Mouse (Mus musculus) activated CD4-positive, CD25-positive, alpha-beta regulatory T cell, adult 4 months (primary cell): ENCODE data around the gene B4galnt1. TPM values are rescaled to one million over a fixed set of nuclear protein-coding genes. Genes with fewer than 3 reads are reported as not detected.

ENCODE experiments used
- ATAC-seq: one replicate; pipeline ENCODE4 v1.8.0; 2017
- polyA plus RNA-seq, 2 experiments: library from polyadenylated mRNA; unstranded; fragments of 100-300 nt; shearing (Covaris generic); gene quantifications; one replicate each; pipeline ENCODE4 v1.2.1; 2017

B4galnt1 gene
- polyA plus RNA-seq, 2 experiments from 2014 or later: 152 to 209 TPM

DNA sequence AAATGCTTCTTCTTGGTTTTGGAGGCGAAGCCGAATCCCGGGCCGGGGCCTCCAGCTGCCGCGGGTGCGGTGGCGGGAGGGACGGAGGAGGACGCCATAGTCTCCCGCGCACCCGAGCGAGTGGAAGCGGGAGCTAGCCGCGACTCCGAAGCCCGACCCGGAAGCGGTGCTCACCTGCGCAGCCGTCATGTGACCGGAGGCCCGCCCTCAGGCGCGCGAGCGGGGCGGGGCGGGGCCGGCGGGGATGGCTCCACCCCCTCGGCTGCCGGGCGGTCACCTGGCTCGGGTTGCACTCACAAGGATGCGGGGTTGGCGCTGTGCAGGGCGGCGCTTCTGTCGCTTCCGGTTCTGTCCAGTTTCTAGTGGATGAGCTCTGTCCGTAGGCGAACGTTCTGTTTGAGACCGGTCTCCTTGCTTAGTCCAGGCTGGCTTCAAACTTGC lies 46.4 kb downstream of the B4galnt1 start, which contains the start of gene Pip4k2c:
TSS of gene Pip4k2c (minus strand) at position 172 of the 441 bp plus-strand sequence.
- peak; percentile 94 for ATAC-seq

GRCm38 (mm10) chr10:127213272-127213671 lies 48.2 kb downstream of the B4galnt1 start:
- ATAC-seq: no peak

DNA sequence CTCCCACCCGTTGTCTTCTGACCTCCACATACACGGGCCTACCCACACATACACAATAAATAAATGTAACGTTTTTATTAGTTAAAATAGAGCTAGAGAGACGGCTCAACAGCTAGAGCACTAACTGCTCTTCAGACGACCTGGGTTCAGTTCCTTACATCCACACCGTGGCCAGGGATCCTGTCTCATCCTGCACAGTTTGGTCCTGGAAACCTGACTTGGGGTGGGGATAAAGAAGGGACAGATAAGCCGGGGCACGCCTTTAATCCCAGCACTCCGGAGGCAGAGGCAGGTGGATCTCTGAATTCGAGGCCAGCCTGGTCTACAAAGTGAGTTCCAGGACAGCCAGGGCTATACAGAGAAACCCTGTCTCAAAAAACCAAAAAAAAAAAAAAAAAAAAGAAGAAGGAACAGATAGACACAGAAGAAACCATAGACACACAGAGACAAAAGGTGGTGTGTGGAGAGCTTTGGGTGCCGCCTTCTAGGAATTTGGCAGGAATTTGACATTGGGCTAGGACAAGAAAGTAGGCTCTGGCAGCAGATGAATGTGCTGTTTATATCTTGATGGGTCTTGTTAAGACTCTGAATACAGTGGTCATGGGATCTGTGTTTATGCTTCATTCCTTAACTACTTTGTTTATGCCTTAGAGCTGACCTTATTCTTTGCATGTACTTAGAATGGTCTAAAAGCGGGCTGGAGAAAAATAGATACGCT lies 48.8 kb downstream of the B4galnt1 start:
- no peak for ATAC-seq

DNA sequence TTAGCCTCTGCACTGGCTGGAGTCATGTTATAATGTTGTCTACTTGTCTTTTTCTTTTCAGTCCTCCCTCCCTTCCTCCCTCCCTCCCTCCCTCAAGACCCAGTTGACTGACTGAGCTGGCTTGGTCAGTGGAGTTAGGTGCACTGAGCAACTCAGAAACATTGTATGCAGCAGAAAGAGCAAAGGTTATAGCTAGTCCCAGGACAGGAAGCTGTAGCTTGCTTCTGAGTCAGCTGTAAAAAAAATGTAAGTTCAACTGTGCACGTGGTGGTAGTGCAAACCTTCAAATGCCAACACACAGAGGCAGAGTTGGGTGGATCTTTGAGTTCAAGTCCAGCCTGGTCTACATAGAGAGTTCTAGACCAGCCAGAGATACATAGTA lies 49.4 kb downstream of the B4galnt1 start:
- no peak for ATAC-seq

DNA sequence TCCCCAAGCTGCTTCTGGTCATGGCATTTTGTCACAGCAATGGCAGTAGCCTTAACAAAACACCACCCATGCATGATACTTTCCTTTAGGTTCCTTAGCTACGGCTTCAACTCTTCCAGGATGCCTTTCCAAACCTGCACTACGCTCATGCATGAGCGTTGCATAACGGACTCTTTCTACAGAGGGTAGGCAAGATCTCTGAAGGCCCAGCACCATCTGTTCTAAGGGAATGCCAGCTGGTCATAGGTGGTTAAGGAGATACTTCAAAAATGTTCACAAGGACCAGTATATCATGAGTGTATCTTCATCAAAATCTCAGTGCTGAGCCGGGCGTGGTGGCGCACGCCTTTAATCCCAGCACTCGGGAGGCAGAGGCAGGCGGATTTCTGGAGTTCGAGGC lies 51.4 kb downstream of the B4galnt1 start:
- no peak for ATAC-seq

DNA sequence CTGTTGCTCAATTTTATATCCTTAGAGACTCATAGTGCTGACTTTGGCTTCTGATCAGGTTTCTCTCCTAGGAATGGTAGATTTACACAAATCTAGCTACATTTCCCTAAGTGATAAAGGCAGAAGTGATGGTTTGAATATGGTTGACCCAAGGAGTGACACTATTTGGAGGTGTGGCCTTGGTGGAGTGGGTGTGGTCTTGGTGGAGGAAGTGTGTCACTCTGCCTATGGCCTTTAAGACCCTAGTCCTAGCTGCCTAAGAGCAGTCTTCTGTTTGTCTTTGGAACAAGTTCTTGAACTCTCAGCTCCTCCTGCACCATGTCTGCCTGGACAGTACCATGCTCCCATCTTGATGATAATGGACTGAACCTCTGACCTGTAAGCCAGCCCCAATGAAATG lies 52.2 kb downstream of the B4galnt1 start:
- no peak for ATAC-seq

- ATAC-seq: peak; percentile 49
These were observed 53.3 kb downstream of the B4galnt1 start for GRCm38 (mm10) chr10:127218339-127218738.

Other genes with a start within 250 kb of the B4galnt1 start
- gene Ctdsp2, start 186.5 kb upstream of the B4galnt1 start, polyA plus RNA-seq: 10 to 100 TPM; 29.8 to 35.8 TPM
- gene Avil, start 164.5 kb upstream of the B4galnt1 start, polyA plus RNA-seq: not detected
- 10 to 100 TPM; 42.5 to 57.1 TPM for gene Tsfm, start 134.4 kb upstream of the B4galnt1 start, polyA plus RNA-seq
- 10 to 100 TPM; 19.8 to 23.9 TPM for gene Mettl1, start 123.8 kb upstream of the B4galnt1 start, polyA plus RNA-seq
- gene Eef1akmt3, start 123.7 kb upstream of the B4galnt1 start, polyA plus RNA-seq: under 1 TPM in 1 of 2 experiments, not detected in 1; 0.52 TPM
- gene Cyp27b1, start 117.0 kb upstream of the B4galnt1 start, polyA plus RNA-seq: not detected
- gene March9, start 105.0 kb upstream of the B4galnt1 start, polyA plus RNA-seq: 1 to 10 TPM in 1 of 2 experiments, under 1 TPM in 1; 0.65 to 1.0 TPM
- 100 to 1,000 TPM; 304 to 317 TPM for gene Cdk4, start 101.7 kb upstream of the B4galnt1 start, polyA plus RNA-seq
- 100 to 1,000 TPM in 1 of 2 experiments, 10 to 100 TPM in 1; 99.2 to 103 TPM for gene Tspan31, start 95.0 kb upstream of the B4galnt1 start, polyA plus RNA-seq
- 10 to 100 TPM; 20.4 to 29.9 TPM for gene Agap2, start 89.9 kb upstream of the B4galnt1 start, polyA plus RNA-seq
- gene Os9, start 44.1 kb upstream of the B4galnt1 start, polyA plus RNA-seq: 10 to 100 TPM; 51.3 to 75.5 TPM
- 1 to 10 TPM; 2.5 to 2.7 TPM for gene Slc26a10, start 15.4 kb downstream of the B4galnt1 start, polyA plus RNA-seq
- not detected for gene Arhgef25, start 24.9 kb downstream of the B4galnt1 start, polyA plus RNA-seq
- gene Dtx3, start 30.5 kb downstream of the B4galnt1 start, polyA plus RNA-seq: 10 to 100 TPM; 40.6 to 42.9 TPM
- 10 to 100 TPM; 24.2 to 27.8 TPM for gene Pip4k2c, start 46.4 kb downstream of the B4galnt1 start, polyA plus RNA-seq
- gene Kif5a, start 98.1 kb downstream of the B4galnt1 start, polyA plus RNA-seq: under 1 TPM; 0.18 to 0.70 TPM
- 10 to 100 TPM; 55.4 to 60.6 TPM for gene Dctn2, start 101.1 kb downstream of the B4galnt1 start, polyA plus RNA-seq
- 10 to 100 TPM in 1 of 2 experiments, 1 to 10 TPM in 1; 4.0 to 10.6 TPM for gene Mbd6, start 123.8 kb downstream of the B4galnt1 start, polyA plus RNA-seq
- 10 to 100 TPM; 21.6 to 21.9 TPM for gene Mars, start 146.6 kb downstream of the B4galnt1 start, polyA plus RNA-seq
- gene Arhgap9, start 156.7 kb downstream of the B4galnt1 start, polyA plus RNA-seq: 100 to 1,000 TPM; 125 TPM
- under 1 TPM; 0.15 to 0.75 TPM for gene Gli1, start 176.7 kb downstream of the B4galnt1 start, polyA plus RNA-seq
- under 1 TPM in 1 of 2 experiments, not detected in 1; 0.07 TPM for gene Inhbe, start 189.2 kb downstream of the B4galnt1 start, polyA plus RNA-seq
- not detected for gene Inhbc, start 205.2 kb downstream of the B4galnt1 start, polyA plus RNA-seq
- gene R3hdm2, start 215.1 kb downstream of the B4galnt1 start, polyA plus RNA-seq: 10 to 100 TPM; 14.4 to 15.0 TPM